Mouse (Mus musculus) intestine, postnatal 0 days (tissue): ENCODE results near the gene Zfand3. TPM values are rescaled to one million over a fixed set of nuclear protein-coding genes. Genes with fewer than 3 reads are reported as not detected.

Experiments
- ATAC-seq: fragments of 200-750 bp; cut with Nextera tagmentation; 2 replicates; pipeline ENCODE4 v1.8.0; 2017; ENCODE audit warnings: mild to moderate bottlenecking, moderate TSS enrichment, moderate library complexity
- H3K27ac ChIP-seq: fragments of 300-500 bp; sonication (generic); 2 replicates; pipeline ENCODE4 v1.5.1; 2014; ENCODE audit warnings: mild to moderate bottlenecking, low read depth, low read length, moderate library complexity
- H3K27me3 ChIP-seq: fragments of 300-500 bp; sonication (generic); replicated peaks from 2 replicates; pipeline ENCODE4 v1.6.1; 2014; ENCODE audit warnings: low read length, mixed read lengths; ENCODE audit not compliant: control insufficient read depth, insufficient read depth
- H3K36me3 ChIP-seq: fragments of 300-500 bp; sonication (generic); 2 replicates; pipeline ENCODE4 v1.6.1; 2014; ENCODE audit warnings: mild to moderate bottlenecking, moderate library complexity; ENCODE audit not compliant: control insufficient read depth, insufficient read depth
- H3K4me1 ChIP-seq: fragments of 300-500 bp; sonication (generic); replicated peaks from 2 replicates; pipeline ENCODE4 v1.6.1; 2014; ENCODE audit warnings: antibody characterized with exemption, low read length, mixed read lengths; ENCODE audit not compliant: control insufficient read depth, insufficient read depth
- H3K4me2 ChIP-seq: fragments of 300-500 bp; sonication (generic); replicated peaks from 2 replicates; pipeline ENCODE4 v1.6.1; 2014; ENCODE audit warnings: low read depth, mild to moderate bottlenecking, moderate library complexity
- H3K4me3 ChIP-seq: fragments of 300-500 bp; sonication (generic); 2 replicates; pipeline ENCODE4 v1.5.1; 2014; ENCODE audit warnings: low read depth, low read length
- H3K9ac ChIP-seq: fragments of 300-500 bp; sonication (generic); 2 replicates; pipeline ENCODE4 v1.6.1; 2014; ENCODE audit warnings: mild to moderate bottlenecking, low read depth, low read length
- H3K9me3 ChIP-seq: fragments of 300-500 bp; sonication (generic); 2 replicates; pipeline ENCODE4 v1.6.1; 2016; ENCODE audit warnings: mixed run types; ENCODE audit not compliant: control insufficient read depth
- CTCF ChIP-seq: sonication (generic); IDR thresholded peaks from 2 replicates; pipeline ENCODE4 v1.5.1; 2016; ENCODE audit warnings: low read depth, mild to moderate bottlenecking, control low read depth, antibody characterized with exemption, moderate library complexity
- whole genome bisulfite sequencing: fragments of 180-500 bp; shearing (Covaris S2); extraction: QIAGEN DNeasy Blood & Tissue Kit; methylation state at CpG from one replicate; pipeline ENCODE4 v1.1.7; 2014; 5-methylcytosine and 5-hydroxymethylcytosine counted together
- polyA plus RNA-seq: library from polyadenylated mRNA; unstranded; fragments of >200 nt; fragmentation: Nextera tagmentation; extraction: Ambion mirVana; gene quantifications from 2 replicates; pipeline ENCODE4 v1.2.1, GENCODE M21; 2015

Gene Zfand3
- 38.0 and 40.5 TPM in 2 replicates for polyA plus RNA-seq

DNA sequence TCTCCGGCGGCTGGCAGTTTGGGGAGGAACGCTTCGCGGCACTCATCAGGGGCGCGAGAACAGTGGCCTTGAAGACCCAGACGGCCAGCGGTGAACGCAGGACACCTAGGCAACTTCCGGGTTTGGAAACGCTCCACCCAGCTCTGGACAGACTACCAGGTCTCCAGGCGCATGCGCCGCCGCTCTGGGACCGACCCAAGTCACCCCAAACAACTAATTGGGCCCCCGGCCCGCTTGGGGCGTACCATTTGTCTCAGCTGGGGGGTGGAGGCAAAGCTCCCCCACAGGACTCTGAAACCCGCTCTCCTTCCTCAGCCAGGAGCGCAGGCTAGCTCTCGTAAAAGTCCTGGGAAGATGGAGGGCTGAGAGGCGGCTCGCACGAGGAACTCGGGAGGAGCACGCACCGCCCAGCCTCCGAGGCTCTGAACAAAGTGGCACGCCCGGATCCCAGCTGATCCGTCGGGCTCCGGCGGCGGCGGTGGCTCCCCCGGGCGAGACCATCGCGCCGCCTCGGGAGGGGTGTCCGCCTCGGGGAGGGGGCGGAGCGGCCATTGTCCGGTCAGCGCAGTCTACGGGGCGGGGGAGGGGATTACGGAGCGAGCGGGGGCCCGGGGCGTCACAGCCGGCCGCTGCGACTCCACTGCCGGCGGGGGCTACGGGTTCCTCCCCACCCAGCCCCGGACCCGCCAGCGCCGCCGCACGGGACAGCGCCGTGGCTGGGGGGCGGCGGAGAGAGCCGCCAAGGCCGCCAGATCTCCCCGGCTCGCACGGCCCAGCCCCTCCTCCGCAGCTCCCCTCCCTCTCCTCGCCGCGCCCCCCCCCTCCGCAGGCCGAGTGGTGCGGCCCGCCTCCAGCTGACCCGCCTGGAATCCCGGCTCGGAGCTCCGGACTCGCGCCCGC lies at the start of gene Zfand3:
Zfand3 (plus strand) TSS at position 531 of the 900 bp plus-strand sequence.
- TF ChIP-seq CTCF, result peak; percentile 8; the same call in 1 of the 2 replicates
- peaks cover 15% of the 10 kb centered on the region for H3K4me1 ChIP-seq
- H3K27me3 ChIP-seq, result no peaks in the 10 kb centered on the region
- WGBS, result under 1% methylated on average over 73 of the region's 93 CpGs
- no peaks in the 10 kb centered on the region for H3K36me3 ChIP-seq
- ATAC-seq, result peak; percentile 91
- no peaks in the 10 kb centered on the region for H3K9me3 ChIP-seq
- peak within 1 kb of the TSS; percentile 97 for H3K9ac ChIP-seq
- peak within 1 kb of the TSS; percentile 99 for H3K4me3 ChIP-seq
- H3K27ac ChIP-seq, result peak within 1 kb of the TSS; percentile 98
- peak within 1 kb of the TSS; percentile 71 for H3K4me2 ChIP-seq

DNA sequence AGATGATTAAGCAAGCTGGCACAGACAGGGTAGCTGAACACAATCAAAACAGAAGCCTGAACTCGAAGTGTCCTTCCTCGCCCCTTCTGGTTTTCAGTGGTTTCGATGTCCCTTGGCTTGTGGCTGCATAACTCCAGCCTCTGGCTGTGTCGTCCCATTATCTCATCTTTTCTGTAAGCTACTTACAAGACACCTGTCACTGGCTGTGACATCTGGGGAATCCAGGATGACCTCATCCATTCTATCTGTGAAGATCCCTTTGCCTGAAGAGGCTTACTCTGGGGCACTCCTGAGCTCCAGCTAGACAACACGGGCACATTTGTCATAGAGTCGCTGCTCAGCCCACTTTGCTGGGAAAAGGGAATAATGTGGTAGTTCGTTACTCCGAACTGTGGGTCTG lies 48.7 kb upstream of the Zfand3 start:
- TF ChIP-seq CTCF, result no peak
- no peaks in the 10 kb centered on the region; the same call in 1 of the 2 replicates for H3K9me3 ChIP-seq
- H3K4me3 ChIP-seq, result no peak overlapping the region
- no peak overlapping the region for H3K4me2 ChIP-seq
- no peak overlapping the region for H3K9ac ChIP-seq
- no peaks in the 10 kb centered on the region for H3K4me1 ChIP-seq
- H3K36me3 ChIP-seq, result no peaks in the 10 kb centered on the region
- WGBS, result 77% methylated on average over 8 of the region's 8 CpGs
- no peaks in the 10 kb centered on the region for H3K27me3 ChIP-seq
- ATAC-seq, result no peak
- no peak overlapping the region for H3K27ac ChIP-seq

DNA sequence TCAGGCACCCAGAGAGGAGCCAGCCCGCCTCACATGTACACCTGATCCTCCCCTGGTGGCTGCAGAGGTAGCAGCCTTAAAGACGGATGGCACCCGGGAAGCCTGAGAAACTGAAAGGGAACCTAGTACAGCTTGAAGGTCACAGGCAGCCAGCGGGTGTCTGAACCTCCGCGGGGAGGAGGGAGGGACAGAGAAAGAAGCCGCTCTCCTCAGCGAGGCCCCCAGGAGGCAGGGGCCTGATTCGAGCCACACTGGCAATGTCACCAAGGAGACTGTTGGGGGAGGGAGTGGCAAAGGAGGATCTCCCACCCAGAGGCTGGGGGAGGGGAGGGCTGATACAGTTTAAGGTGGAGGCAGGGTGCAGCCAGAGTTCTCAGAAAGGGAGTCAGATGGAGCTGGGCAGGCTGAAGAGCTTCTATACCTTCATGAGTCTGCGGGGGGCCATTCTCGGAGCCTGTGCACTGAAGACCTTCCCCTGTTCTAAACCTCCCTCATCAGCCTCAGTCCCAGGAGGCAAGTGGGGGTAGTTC lies 40.7 kb upstream of the Zfand3 start:
- 8% methylated on average over 11 of the region's 11 CpGs for WGBS
- TF ChIP-seq CTCF, result 0 out of 2 replicates have a peak, but pooled peaks have one; percentile 31
- H3K4me2 ChIP-seq, result peak overlapping the region; percentile 66
- no peak overlapping the region; the same call in 1 of the 2 replicates for H3K9ac ChIP-seq
- no peaks in the 10 kb centered on the region for H3K9me3 ChIP-seq
- H3K27ac ChIP-seq, result no peak overlapping the region
- H3K4me3 ChIP-seq, result peak overlapping the region; percentile 25
- H3K4me1 ChIP-seq, result no peaks in the 10 kb centered on the region
- no peaks in the 10 kb centered on the region for H3K27me3 ChIP-seq
- ATAC-seq, result peak; percentile 54; the same call in 1 of the 2 replicates
- H3K36me3 ChIP-seq, result no peaks in the 10 kb centered on the region

DNA sequence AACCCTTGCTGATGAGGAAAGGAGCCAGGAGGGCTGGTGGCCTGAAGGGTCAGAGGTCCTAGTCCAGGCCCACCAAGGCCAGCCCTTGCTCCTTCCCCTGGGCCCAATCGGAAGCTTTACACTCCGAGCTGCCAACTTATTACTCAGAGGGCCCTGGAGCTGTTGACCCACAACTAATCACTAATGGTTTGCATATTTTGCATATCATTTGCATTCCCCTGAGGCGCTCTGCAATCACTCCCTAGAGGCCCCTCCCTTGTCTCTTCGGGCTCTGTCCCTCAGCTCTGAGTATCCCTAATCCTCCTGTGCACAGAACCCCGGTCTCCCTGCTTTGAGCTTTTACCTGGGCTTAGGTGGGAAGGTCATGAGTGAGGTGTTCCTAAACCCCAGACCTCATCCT lies 39.0 kb upstream of the Zfand3 start:
- Histone ChIP-seq H3K4me2 (no peak overlapping the region), H3K27me3 (no peaks in the 10 kb centered on the region), H3K9me3 (no peaks in the 10 kb centered on the region), H3K4me1 (no peaks in the 10 kb centered on the region), H3K4me3 (no peak overlapping the region), H3K36me3 (no peaks in the 10 kb centered on the region), H3K9ac (no peak overlapping the region), H3K27ac (no peak overlapping the region)
- WGBS, result 71% methylated on average over 5 of the region's 5 CpGs
- ATAC-seq, result no peak
- TF ChIP-seq CTCF, result no peak

DNA sequence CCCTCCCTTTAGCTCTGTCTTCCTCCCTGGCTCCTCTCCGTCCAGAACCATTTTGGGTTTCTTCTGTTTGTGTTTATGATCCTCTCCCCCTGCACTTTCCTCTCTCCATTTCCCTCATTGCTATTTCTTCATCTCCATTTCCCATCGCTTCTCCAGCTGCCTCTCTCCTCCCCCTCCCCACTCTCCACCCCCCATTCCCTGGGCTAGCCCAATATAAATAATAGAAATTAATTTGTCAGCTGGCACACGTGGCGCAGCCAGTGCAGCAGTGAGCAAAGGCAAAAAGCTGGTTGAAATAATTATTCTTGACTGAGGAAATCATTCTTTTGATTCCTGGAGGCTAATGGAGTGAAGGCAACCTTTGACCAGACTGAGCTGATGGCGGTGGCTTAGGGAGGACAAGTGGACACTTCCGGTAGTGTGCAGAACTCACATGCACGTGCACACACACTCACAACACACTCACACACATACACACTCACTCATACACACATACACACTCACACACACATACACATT lies 34.4 kb upstream of the Zfand3 start, which contains the start of gene Mdga1:
Mdga1 (minus strand) TSS at position 51 of the 519 bp plus-strand sequence.
- no peaks in the 10 kb centered on the region for H3K9me3 ChIP-seq
- H3K27me3 ChIP-seq, result no peaks in the 10 kb centered on the region
- no peak for ATAC-seq
- H3K4me3 ChIP-seq, result no peak within 1 kb of the TSS
- TF ChIP-seq CTCF, result no peak
- H3K4me2 ChIP-seq, result no peak within 1 kb of the TSS
- 68% methylated on average over 7 of the region's 7 CpGs for WGBS
- H3K9ac ChIP-seq, result no peak within 1 kb of the TSS
- H3K36me3 ChIP-seq, result no peaks in the 10 kb centered on the region
- no peaks in the 10 kb centered on the region for H3K4me1 ChIP-seq
- no peak within 1 kb of the TSS for H3K27ac ChIP-seq

DNA sequence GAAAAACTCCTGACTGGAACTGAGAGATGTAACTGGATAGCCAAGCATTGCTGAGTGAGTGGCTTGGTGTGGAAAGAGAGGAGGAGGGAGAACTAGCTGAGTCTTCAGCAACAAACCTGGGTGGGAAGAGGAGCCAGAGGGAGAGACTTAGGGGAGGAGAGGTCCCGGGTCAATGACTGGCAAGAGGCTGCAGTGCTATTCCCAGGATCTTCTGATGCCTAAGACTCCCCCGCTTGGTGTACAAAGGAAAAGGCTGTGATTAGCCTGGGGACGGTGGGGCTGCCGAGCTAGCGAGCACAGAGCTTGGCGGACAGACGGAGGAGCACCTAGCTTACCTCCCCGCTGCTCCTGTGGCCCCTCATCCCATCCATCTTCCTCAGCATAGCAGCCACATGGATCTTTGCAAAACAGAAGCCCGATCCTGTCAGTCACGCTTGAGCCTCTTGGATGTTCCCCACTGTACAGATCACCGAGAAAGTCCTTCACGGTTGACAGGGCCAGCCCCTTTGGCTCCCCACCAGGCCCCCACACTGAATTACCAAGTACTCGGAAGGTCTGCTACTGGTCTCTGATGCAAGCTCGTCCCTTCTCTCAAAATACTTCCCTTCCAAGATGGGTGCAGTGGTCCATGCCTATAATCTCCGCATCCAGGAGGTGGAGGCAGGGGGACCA lies 32.6 kb upstream of the Zfand3 start:
- Histone ChIP-seq H3K36me3 (no peaks in the 10 kb centered on the region), H3K27me3 (no peaks in the 10 kb centered on the region), H3K9me3 (no peaks in the 10 kb centered on the region), H3K9ac (no peak overlapping the region), H3K4me1 (no peaks in the 10 kb centered on the region), H3K27ac (no peak overlapping the region), H3K4me2 (no peak overlapping the region), H3K4me3 (no peak overlapping the region)
- no peak for ATAC-seq
- TF ChIP-seq CTCF, result no peak
- 72% methylated on average over 15 of the region's 15 CpGs for WGBS
